Mouse (Mus musculus) lung, adult 2 months (tissue): Measurements from ENCODE around the gene Pfn3.

ENCODE experiments used
- CTCF ChIP-seq: fragments of 200-500 bp; IDR thresholded peaks from 2 replicates; pipeline ENCODE4 v1.5.1; 2011; ENCODE audit warnings: mild to moderate bottlenecking, low read length, control low read depth; ENCODE audit not compliant: insufficient read depth
- POLR2A ChIP-seq: fragments of 200-500 bp; IDR thresholded peaks from 2 replicates; pipeline ENCODE4 v1.6.1; 2011; ENCODE audit warnings: low read depth, mild to moderate bottlenecking, control low read depth, low read length, borderline replicate concordance; ENCODE audit errors: extremely low read depth

GRCm38 (mm10) chr13:55412643-55413307 is 2.3 kb downstream of the Pfn3 start:
- TF ChIP-seq CTCF (no peak), POLR2A (no peak)
